Mouse (Mus musculus) hindbrain, embryonic 11.5 days (tissue): ENCODE data around the gene Selenbp1. TPM values are rescaled to one million over a fixed set of nuclear protein-coding genes. Genes with fewer than 3 reads are reported as not detected.
"Not testable (repeated sequence)": the region's sequence is repeated elsewhere in the genome, so short reads cannot be mapped to it uniquely, and the experiment has no call there.

Experiments used
- ATAC-seq: fragments of 200-750 bp; cut with Nextera tagmentation; 2 replicates; pipeline ENCODE4 v1.8.0; 2017; ENCODE audit warnings: mild to moderate bottlenecking, moderate TSS enrichment, moderate library complexity; ENCODE audit not compliant: low FRiP score
- DNase-seq: peaks from one replicate; pipeline ENCODE4 v3.0.0-alpha.2; 2015; ENCODE audit warnings: low spot score
- H3K27ac ChIP-seq: fragments of 300-500 bp; sonication (generic); 2 replicates; pipeline ENCODE4 v1.5.1; 2014; ENCODE audit warnings: mild to moderate bottlenecking, low read depth, low read length
- H3K27me3 ChIP-seq: fragments of 300-500 bp; sonication (generic); 2 replicates; pipeline ENCODE4 v1.6.1; 2014; ENCODE audit warnings: mild to moderate bottlenecking, low read length, moderate library complexity, mixed read lengths; ENCODE audit not compliant: control insufficient read depth, insufficient read depth
- H3K36me3 ChIP-seq: fragments of 300-500 bp; sonication (generic); 2 replicates; pipeline ENCODE4 v1.6.1; 2014; ENCODE audit warnings: mild to moderate bottlenecking, low read length, moderate library complexity, mixed read lengths; ENCODE audit not compliant: control insufficient read depth, insufficient read depth
- H3K4me1 ChIP-seq: fragments of 300-500 bp; sonication (generic); replicated peaks from 2 replicates; pipeline ENCODE4 v1.6.1; 2014; ENCODE audit warnings: low read length, mixed read lengths; ENCODE audit not compliant: control insufficient read depth, insufficient read depth
- H3K4me2 ChIP-seq: fragments of 300-500 bp; sonication (generic); replicated peaks from 2 replicates; pipeline ENCODE4 v1.6.1; 2014; ENCODE audit warnings: mild to moderate bottlenecking, low read depth, low read length
- H3K4me3 ChIP-seq: fragments of 300-500 bp; sonication (generic); 2 replicates; pipeline ENCODE4 v1.5.1; 2014; ENCODE audit warnings: low read depth, low read length
- H3K9ac ChIP-seq: fragments of 300-500 bp; sonication (generic); 2 replicates; pipeline ENCODE4 v1.6.1; 2014; ENCODE audit warnings: low read depth, low read length
- H3K9me3 ChIP-seq: fragments of 300-500 bp; sonication (generic); 2 replicates; pipeline ENCODE4 v1.6.1; 2016; ENCODE audit warnings: low read length; ENCODE audit not compliant: control insufficient read depth
- WGBS: fragments of 180-500 bp; shearing (Covaris S2); extraction: QIAGEN DNeasy Blood & Tissue Kit; methylation state at CpG from one replicate; pipeline ENCODE4 v1.1.7; 2014; 5-methylcytosine and 5-hydroxymethylcytosine counted together
- polyA plus RNA-seq: library from polyadenylated mRNA; unstranded; fragments of >200 nt; fragmentation: Nextera tagmentation; extraction: Ambion mirVana; gene quantifications from 2 replicates; pipeline ENCODE4 v1.2.1, GENCODE M21; 2014

Selenbp1 gene
- polyA plus RNA-seq, 1 experiment from 2014 or later, result 6.9 TPM

GRCm38 (mm10) chr3:94930386-94931266 is 2.2 kb upstream of the Selenbp1 start:
- H3K27me3 ChIP-seq, H3K27ac ChIP-seq, ATAC-seq, H3K4me3 ChIP-seq, H3K36me3 ChIP-seq, DNase-seq, H3K9ac ChIP-seq, H3K4me2 ChIP-seq, H3K4me1 ChIP-seq, H3K9me3 ChIP-seq: not testable (repeated sequence)
- WGBS, result 40% methylated on average over 7 of the region's 7 CpGs

- not testable (repeated sequence) for ATAC-seq
- 82% methylated on average over 10 of the region's 10 CpGs for WGBS
These were observed 1.3 kb upstream of the Selenbp1 start for GRCm38 (mm10) chr3:94931427-94932082.

GRCm38 (mm10) chr3:94932279-94932678 is 577 bp upstream of the Selenbp1 start:
- H3K9ac ChIP-seq, H3K4me1 ChIP-seq, H3K9me3 ChIP-seq, H3K4me2 ChIP-seq, ATAC-seq, H3K4me3 ChIP-seq, H3K36me3 ChIP-seq, DNase-seq, H3K27me3 ChIP-seq, H3K27ac ChIP-seq: not testable (repeated sequence)
- 82% methylated on average over 2 of the region's 2 CpGs for WGBS

More at GRCm38 (mm10) chr3:94931427-94932082, 1.3 kb upstream of the Selenbp1 start:
- not testable (repeated sequence) for H3K27ac ChIP-seq, H3K4me2 ChIP-seq, H3K4me3 ChIP-seq, H3K4me1 ChIP-seq, H3K9ac ChIP-seq, H3K27me3 ChIP-seq, H3K9me3 ChIP-seq, DNase-seq, H3K36me3 ChIP-seq

- WGBS, result no CpG with 5 or more reads among the region's 2 CpGs
- not testable (repeated sequence) for H3K4me2 ChIP-seq, H3K4me3 ChIP-seq, H3K27ac ChIP-seq, DNase-seq, H3K4me1 ChIP-seq, H3K9ac ChIP-seq, H3K27me3 ChIP-seq, H3K9me3 ChIP-seq, H3K36me3 ChIP-seq, ATAC-seq
These were observed 748 bp downstream of the Selenbp1 start for GRCm38 (mm10) chr3:94933604-94934003.

- not testable (repeated sequence) for DNase-seq, H3K27ac ChIP-seq, ATAC-seq, H3K9me3 ChIP-seq, H3K4me3 ChIP-seq, H3K9ac ChIP-seq, H3K4me2 ChIP-seq, H3K27me3 ChIP-seq, H3K36me3 ChIP-seq, H3K4me1 ChIP-seq
- 93% methylated on average over 3 of the region's 3 CpGs for WGBS
These were observed 1.7 kb downstream of the Selenbp1 start for GRCm38 (mm10) chr3:94934564-94934963.

- not testable (repeated sequence) for H3K27me3 ChIP-seq, H3K4me1 ChIP-seq, H3K9ac ChIP-seq, ATAC-seq, H3K4me2 ChIP-seq, H3K4me3 ChIP-seq, DNase-seq, H3K36me3 ChIP-seq, H3K27ac ChIP-seq, H3K9me3 ChIP-seq
- 94% methylated on average over 3 of the region's 3 CpGs for WGBS
These were observed 2.5 kb downstream of the Selenbp1 start for GRCm38 (mm10) chr3:94935332-94935731.

GRCm38 (mm10) chr3:94936147-94936546 is 3.3 kb downstream of the Selenbp1 start:
- H3K4me3 ChIP-seq, H3K36me3 ChIP-seq, DNase-seq, H3K9ac ChIP-seq, H3K9me3 ChIP-seq, H3K4me2 ChIP-seq, H3K27ac ChIP-seq, H3K4me1 ChIP-seq, ATAC-seq, H3K27me3 ChIP-seq: not testable (repeated sequence)
- WGBS, result 78% methylated on average over 5 of the region's 5 CpGs

GRCm38 (mm10) chr3:94937194-94937593 is 4.3 kb downstream of the Selenbp1 start:
- H3K4me2 ChIP-seq, H3K4me3 ChIP-seq, H3K27ac ChIP-seq, H3K36me3 ChIP-seq, H3K27me3 ChIP-seq, H3K4me1 ChIP-seq, DNase-seq, H3K9me3 ChIP-seq, ATAC-seq, H3K9ac ChIP-seq: not testable (repeated sequence)
- 91% methylated on average over 6 of the region's 7 CpGs for WGBS
